Mouse (Mus musculus) liver, postnatal 0 days (tissue): ENCODE results near the gene Tedc1.

Experiments used
- CTCF ChIP-seq: sonication (generic); IDR thresholded peaks from 2 replicates; pipeline ENCODE4 v1.5.1; 2016; ENCODE audit warnings: antibody characterized with exemption, low read depth
- EP300 ChIP-seq: IDR thresholded peaks from 2 replicates; pipeline ENCODE4 v1.6.1; 2016; ENCODE audit warnings: antibody characterized with exemption, low read depth, mild to moderate bottlenecking

DNA sequence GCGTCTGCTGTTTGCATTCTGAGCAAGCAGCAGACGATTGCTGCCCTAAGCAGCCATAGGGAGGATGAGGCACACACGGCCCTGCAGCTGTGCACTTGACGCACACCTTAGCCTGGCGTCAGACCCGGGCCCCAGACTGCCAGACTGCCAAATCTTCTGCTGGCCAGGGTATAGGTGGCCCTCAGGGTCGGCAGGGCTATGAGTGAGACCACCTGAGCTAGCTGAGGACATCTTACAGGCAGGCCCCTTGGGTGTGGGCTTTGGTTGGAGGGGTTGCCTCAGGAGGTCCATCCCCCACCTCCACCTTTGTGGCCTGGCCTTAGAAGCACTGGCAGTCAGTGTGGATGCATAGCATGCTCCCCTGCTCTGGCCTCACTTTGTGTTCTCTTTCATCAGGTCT is 20.8 kb upstream of the Tedc1 start:
- TF ChIP-seq CTCF (no peak), EP300 (no peak)
